Mouse (Mus musculus): Measurements from ENCODE around the gene 2200002D01Rik.
"Not testable (repeated sequence)": the region's sequence is repeated elsewhere in the genome, so short reads cannot be mapped to it uniquely, and the experiment has no call there.

Gene 2200002D01Rik

DNA sequence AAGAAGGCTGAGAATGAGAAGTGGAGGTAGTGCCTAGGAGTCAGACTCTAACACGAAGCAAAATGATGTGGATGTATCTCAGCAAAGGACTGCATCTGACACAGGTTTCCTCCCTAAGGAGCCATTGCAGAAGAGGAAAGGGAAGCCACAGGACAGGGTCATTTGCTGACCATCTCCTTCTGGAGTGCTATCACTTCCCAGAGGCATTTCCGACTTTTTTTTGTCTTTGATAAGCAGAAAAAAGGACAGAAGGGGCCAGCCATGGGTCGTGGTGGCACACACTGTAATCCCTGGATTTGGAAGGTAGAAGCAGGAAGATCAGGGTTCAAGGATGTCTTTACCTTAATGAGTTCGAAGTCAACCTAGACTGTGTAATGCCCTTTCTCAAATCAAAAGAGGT lies 11.7 kb downstream of the 2200002D01Rik start:
- DNase-seq, result no peak

- DNase-seq, result no peak
Observed at GRCm38 (mm10) chr7:29234661-29235060, 13.6 kb downstream of the 2200002D01Rik start.

- DNase-seq, result no peak
Observed at GRCm38 (mm10) chr7:29233745-29234144, 14.5 kb downstream of the 2200002D01Rik start.

- peak; percentile 45 to 67 for DNase-seq
Observed at GRCm38 (mm10) chr7:29232247-29233013, 15.8 kb downstream of the 2200002D01Rik start, which contains the start of gene Kcnk6. TSS of gene Kcnk6 (minus strand) at chr7:29232515.

DNA sequence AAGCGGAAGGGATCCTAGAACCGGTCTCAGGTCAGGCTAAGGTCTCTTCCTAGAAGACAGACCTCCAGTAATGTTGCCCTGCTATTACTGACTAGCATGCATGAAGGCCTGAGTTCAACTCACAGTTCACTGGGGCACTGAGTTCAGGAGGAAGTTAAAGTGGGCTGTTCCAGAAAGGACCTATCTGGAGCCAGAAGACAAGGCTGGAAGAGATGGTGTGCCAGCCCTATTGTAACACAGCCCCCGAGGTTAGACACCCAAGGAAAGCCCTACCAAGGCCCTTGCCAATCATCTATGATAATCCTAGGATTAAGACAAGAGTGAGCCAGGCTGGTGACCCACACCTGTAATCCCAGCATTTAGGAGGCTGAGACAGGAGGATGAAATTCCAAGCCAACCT lies 16.7 kb downstream of the 2200002D01Rik start:
- DNase-seq, result no peak

GRCm38 (mm10) chr7:29230560-29230959 lies 17.7 kb downstream of the 2200002D01Rik start:
- DNase-seq, result no peak

GRCm38 (mm10) chr7:29228202-29228601 lies 20.1 kb downstream of the 2200002D01Rik start:
- no peak for DNase-seq

GRCm38 (mm10) chr7:29225520-29225919 lies 22.7 kb downstream of the 2200002D01Rik start:
- no peak for DNase-seq

- DNase-seq, result no peak
Observed at GRCm38 (mm10) chr7:29224756-29225394, 23.4 kb downstream of the 2200002D01Rik start.

DNA sequence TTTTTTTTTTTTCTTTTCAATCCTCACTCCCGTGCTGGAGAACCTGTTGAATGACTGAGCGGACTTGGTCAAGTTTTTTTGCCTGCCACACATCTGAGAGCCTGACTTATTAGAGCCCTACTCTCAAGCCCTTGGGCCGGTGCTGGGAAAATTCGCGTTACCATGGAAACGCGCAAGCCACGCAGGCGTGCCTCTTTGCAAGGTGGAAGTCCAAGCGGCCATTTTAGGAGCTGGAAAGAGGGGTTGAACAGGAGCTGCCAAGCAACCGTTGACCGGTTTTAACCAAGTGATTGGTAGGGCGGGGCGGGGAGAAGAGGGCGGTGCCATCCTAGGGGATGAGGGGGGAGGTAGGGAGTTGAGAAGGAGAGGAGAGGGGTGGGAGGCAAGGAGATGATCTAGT lies 33.4 kb downstream of the 2200002D01Rik start:
- no peak for DNase-seq

GRCm38 (mm10) chr7:29214236-29214635 lies 34.0 kb downstream of the 2200002D01Rik start:
- DNase-seq, result no peak

DNA sequence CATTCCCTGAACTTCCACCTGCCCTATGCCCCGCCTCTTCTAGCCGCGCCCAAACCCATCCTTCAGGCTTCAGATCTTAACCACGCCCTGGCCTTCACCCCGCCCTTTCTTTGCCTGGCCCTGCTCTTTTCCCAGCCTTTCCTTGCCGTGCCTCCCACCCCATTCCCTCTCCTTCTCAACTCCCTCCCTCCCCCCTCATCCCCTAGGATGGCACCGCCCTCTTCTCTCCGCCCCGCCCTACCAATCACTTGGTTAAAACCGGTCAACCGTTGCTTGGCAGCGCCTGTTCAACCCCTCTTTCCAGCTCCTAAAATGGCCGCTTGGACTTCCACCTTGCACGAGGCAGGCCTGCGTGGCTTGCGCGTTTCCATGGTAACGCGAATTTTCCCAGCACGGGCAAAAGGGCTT lies 34.6 kb downstream of the 2200002D01Rik start, which contains the start of gene Catsperg1:
TSS of gene Catsperg1 (minus strand) at position 361 of the 408 bp plus-strand sequence.
- DNase-seq, result peak in 1 of 2 experiments; percentile 54

GRCm38 (mm10) chr7:29212775-29213560 lies 35.3 kb downstream of the 2200002D01Rik start:
- DNase-seq, result not testable (repeated sequence)

DNA sequence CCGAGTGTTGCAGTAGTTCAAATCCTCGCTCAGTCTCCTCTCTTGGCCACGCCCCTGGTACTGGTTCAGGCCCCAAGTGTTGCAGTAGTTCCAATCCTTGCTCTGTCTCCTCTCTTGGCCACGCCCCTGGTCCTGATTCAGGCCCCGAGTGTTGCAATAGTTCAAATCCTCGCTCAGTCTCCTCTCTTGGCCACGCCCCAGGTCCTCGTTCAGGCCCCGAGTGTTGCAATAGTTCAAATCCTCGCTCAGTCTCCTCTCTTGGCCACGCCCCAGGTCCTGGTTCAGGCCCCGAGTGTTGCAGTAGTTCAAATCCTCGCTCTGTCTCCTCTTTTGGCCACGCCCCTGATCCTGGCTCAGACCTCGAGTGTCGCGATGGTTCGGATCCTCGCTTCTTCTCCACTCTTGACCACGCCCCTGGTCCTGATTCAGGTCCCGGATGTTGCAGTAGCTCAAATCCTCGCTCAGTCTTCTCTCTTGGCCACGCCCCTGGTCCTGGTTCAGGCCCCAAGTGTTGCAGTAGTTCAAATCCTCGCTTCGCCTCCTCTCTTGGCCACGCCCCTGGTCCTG lies 36.0 kb downstream of the 2200002D01Rik start:
- peak; percentile 28 to 48 for DNase-seq

DNA sequence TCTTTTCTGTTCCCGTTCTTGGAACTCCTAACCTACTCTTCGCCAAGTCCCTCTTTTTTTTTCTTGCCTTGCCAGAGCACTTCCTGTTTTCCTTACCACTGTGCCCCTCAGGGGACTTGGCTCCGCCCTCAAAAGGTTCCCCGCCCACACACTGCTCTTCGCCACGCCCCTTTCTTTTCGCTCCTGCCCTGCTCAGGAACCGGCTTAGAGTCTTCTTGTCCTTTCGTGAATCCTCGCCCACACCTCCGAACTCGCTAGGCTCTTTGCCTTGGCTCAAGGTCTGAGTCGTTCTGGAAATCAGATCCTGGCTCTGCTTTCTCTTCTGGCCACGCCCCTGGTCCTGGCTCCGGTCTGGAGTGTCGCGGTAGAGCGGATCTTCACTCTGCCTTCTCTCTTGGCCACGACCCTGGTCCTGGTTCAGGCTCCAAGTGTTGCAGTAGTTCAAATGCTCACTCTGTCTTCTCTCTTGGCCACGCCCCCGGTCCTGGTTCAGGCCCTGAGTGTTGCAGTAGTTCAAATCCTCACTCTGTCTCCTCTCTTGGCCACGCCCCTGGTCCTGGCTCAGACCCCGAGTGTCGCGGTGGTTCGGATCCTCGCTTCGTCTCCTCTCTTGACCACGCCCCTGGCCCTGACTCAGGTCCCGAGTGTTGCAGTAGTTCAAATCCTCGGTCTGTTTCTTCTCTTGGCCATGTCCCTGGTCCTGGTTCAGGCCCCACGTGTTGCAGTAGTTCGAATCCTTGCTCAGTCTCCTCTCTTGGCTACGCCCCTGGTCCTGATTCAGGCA lies 36.7 kb downstream of the 2200002D01Rik start:
- DNase-seq, result peak; percentile 86 to 89

DNA sequence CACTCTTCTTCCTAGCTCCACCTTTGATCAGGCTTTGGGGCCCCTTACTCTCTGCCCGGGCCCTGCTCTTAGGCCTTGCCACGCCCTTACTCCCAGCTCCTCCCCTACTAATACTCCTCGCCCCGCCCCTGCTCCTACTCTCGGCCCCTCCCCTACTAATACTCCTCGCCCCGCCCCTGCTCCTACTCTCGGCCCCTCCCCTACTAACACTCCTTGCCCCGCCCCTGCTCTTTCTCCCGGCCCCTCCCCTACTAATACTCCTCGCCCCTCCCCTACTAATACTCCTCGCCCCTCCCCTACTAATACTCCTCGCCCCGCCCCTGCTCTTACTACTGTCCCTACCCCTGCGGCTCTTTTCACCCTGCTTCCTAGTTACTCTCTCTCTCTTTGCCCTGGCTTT lies 37.3 kb downstream of the 2200002D01Rik start:
- DNase-seq, result peak; percentile 55 to 71

GRCm38 (mm10) chr7:29202577-29202976 lies 45.7 kb downstream of the 2200002D01Rik start:
- DNase-seq, result no peak
